Mouse (Mus musculus) MEL (cell line): ENCODE measurements around the gene Zbtb7a.

Experiments used
- BHLHE40 ChIP-seq: IDR thresholded peaks from 2 replicates; pipeline ENCODE4 v1.6.1; 2012; ENCODE audit warnings: low read depth, mild to moderate bottlenecking, inconsistent platforms, low read length, improper control_type of control experiment, borderline replicate concordance
- CTCF ChIP-seq, 3 experiments: IDR thresholded peaks in 2 of 3; conservative IDR thresholded peaks in 1 of 3; 2 replicates each; pipeline ENCODE4 v1.5.1; 2011 to 2012; ENCODE audit warnings: low read length in 3 of 3, low read depth in 2 of 3, mild to moderate bottlenecking in 2 of 3, improper control_type of control experiment in 1 of 3, inconsistent platforms in 1 of 3, mixed read lengths in 1 of 3, moderate library complexity in 1 of 3; ENCODE audit not compliant: control insufficient read depth in 1 of 3, insufficient read depth in 1 of 3, poor library complexity in 1 of 3, severe bottlenecking in 1 of 3
- EP300 ChIP-seq, 2 experiments: IDR thresholded peaks; 2 replicates each; pipeline ENCODE4 v1.6.1; 2011; ENCODE audit warnings: improper control_type of control experiment in 2 of 2, low read length in 2 of 2, low read depth in 1 of 2, mild to moderate bottlenecking in 1 of 2
- GATA1 ChIP-seq: IDR thresholded peaks from 2 replicates; pipeline ENCODE4 v1.6.1; 2011; ENCODE audit warnings: low read depth, low read length, improper control_type of control experiment
- POLR2AphosphoS5 ChIP-seq: IDR thresholded peaks from 2 replicates; pipeline ENCODE4 v1.6.1; 2012; ENCODE audit warnings: low read depth, borderline replicate concordance, mild to moderate bottlenecking, inconsistent platforms, low read length, moderate library complexity, mixed read lengths
- RCOR1 ChIP-seq: IDR thresholded peaks from 2 replicates; pipeline ENCODE4 v1.6.1; 2012; ENCODE audit warnings: low read depth, mild to moderate bottlenecking, inconsistent platforms, low read length, improper control_type of control experiment

DNA sequence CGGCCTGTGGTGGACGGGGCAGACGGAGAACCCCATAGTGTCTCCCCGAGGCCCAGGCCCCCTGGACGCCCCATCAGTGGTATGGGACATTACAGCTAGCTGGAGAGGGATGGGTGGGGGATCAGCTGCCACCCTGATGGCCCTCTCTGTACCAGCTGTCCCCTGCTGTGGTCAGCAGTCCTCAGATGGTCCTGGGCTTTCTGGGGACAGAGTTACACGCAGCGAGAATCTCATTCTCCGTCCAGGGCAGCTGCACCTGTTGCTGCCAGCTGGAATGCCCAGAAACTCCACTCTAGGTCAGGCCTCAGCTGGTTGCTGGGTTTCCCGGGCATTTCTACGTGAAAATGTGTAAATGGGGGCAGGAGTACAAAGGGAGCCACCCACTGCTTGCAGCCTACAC, 15.4 kb upstream of the Zbtb7a start:
- TF ChIP-seq CTCF (IDR thresholded peaks at IDR 0.05 in 2 of 3, conservative IDR thresholded peaks at IDR 0.05 in 1 of 3; ENCODE audit: control insufficient read depth in 1 of 3, insufficient read depth in 1 of 3, low read depth in 2 of 3, low read length in 3 of 3, poor library complexity in 1 of 3, severe bottlenecking in 1 of 3) = no peak
- no peak for TF ChIP-seq RCOR1
- no peak for TF ChIP-seq EP300 (IDR thresholded peaks at IDR 0.05; ENCODE audit: low read depth in 1 of 2, low read length in 2 of 2)
- no peak for TF ChIP-seq BHLHE40
- no peak for TF ChIP-seq GATA1
- TF ChIP-seq POLR2AphosphoS5 = no peak
